Mouse (Mus musculus): ENCODE results near the gene Ankrd52. TPM values are rescaled to one million over a fixed set of nuclear protein-coding genes. Genes with fewer than 3 reads are reported as not detected.

Gene Ankrd52
- polyA plus RNA-seq, 1 experiment from 2014 or later = 14.8 TPM

- Histone ChIP-seq H3K4me3 (replicated peaks) (no peak overlapping the region), H3K36me3 (peaks cover 19% of the 10 kb centered on the region), H3K9me3 (no peaks in the 10 kb centered on the region), H3K9ac (replicated peaks) (no peak overlapping the region), H3K4me2 (no peak overlapping the region), H3K4me1 (replicated peaks) (peaks cover 15% of the 10 kb centered on the region), H3K27me3 (no peaks in the 10 kb centered on the region), H3K27ac (no peak overlapping the region)
- ATAC-seq (ENCODE audit: insufficient number of reproducible peaks, insufficient read depth, low FRiP score, low TSS enrichment, low read depth) = no peak
- WGBS = 94% methylated on average over 1 of the region's 1 CpGs
Observed at GRCm38 (mm10) chr10:128343436-128343835, 33.5 kb upstream of the Ankrd52 start.

DNA sequence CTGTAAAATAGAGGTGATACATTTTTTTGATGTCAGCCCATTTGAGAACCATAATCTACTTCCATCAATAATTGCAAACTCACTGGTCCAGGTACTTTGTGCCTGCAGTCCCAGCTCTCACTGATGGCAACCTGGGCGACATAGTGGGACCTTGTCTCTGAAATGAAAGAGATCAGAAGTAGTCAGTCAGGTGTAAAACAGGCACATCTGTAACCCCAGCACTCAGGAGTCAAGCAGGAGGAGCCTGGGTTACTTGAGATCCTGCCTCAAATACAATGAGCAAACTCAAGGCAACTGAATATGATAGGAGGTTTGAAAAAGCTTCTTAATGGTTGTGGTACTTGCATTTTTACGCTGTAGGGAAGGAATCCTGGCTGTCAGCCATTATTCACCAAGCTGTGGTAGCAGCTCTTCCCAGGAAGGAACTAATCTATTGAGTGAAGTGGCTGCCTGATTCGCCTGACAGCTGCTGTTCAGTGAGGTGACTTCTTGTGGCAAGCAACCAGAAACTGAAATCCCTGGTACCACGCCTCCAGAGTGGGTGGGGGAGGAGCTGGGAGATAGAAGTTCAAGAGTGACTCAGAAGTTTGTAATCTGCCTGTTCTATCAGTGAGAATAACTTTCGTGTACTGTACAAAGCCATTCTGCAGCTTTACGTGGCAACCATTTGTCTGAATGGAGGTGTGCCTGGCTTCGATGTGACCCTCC lies 32.2 kb upstream of the Ankrd52 start:
- 72% methylated on average over 7 of the region's 7 CpGs for WGBS
- Histone ChIP-seq H3K4me2 (no peak overlapping the region), H3K4me3 (replicated peaks) (no peak overlapping the region), H3K27ac (peak overlapping the region; percentile 56; the same call in 1 of the 2 replicates), H3K9me3 (no peaks in the 10 kb centered on the region), H3K4me1 (replicated peaks) (peaks cover 5% of the 10 kb centered on the region; the same call in 1 of the 2 replicates), H3K9ac (replicated peaks) (peak overlapping the region; percentile 18; the same call in 1 of the 2 replicates), H3K27me3 (no peaks in the 10 kb centered on the region), H3K36me3 (peaks cover 23% of the 10 kb centered on the region)
- no peak for ATAC-seq (ENCODE audit: insufficient number of reproducible peaks, insufficient read depth, low FRiP score, low TSS enrichment, low read depth)

DNA sequence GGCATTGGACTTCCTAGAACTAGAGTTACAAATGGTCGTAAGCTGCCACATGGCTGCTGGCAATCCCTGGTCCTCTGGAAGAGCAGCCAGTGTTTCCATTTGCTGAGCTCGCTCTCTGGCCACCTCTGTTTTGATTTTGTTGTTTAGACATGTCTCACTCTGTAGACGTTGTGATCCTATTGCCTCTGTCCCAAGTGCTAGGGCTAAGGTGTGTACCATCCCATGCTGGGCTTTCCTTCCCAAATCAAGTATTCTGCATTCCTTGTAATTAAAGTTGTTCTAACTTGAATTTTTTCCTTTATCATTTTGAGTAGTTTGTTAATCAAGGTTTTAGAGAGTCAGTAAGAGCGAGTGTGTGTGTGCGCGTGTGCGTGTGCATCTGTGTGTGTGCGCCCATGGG lies 29.4 kb upstream of the Ankrd52 start:
- no peaks in the 10 kb centered on the region for H3K27me3 ChIP-seq
- no peak overlapping the region for H3K4me2 ChIP-seq
- H3K9me3 ChIP-seq = no peaks in the 10 kb centered on the region
- H3K9ac ChIP-seq (replicated peaks) = no peak overlapping the region
- peaks cover 41% of the 10 kb centered on the region for H3K36me3 ChIP-seq
- H3K4me1 ChIP-seq (replicated peaks) = 0 out of 2 replicates have a peak, but pooled peaks cover 5% of the 10 kb centered on the region
- H3K27ac ChIP-seq = no peak overlapping the region
- no peak overlapping the region for H3K4me3 ChIP-seq (replicated peaks)
- ATAC-seq (ENCODE audit: insufficient number of reproducible peaks, insufficient read depth, low FRiP score, low TSS enrichment, low read depth) = no peak
- WGBS = 90% methylated on average over 8 of the region's 8 CpGs

- no peaks in the 10 kb centered on the region for H3K27me3 ChIP-seq
- H3K27ac ChIP-seq = no peak overlapping the region
- no peaks in the 10 kb centered on the region for H3K4me1 ChIP-seq (replicated peaks)
- peaks cover 91% of the 10 kb centered on the region for H3K36me3 ChIP-seq
- no peak for ATAC-seq (ENCODE audit: insufficient number of reproducible peaks, insufficient read depth, low FRiP score, low TSS enrichment, low read depth)
- no peak overlapping the region for H3K4me2 ChIP-seq
- no peak overlapping the region for H3K9ac ChIP-seq (replicated peaks)
- no peaks in the 10 kb centered on the region for H3K9me3 ChIP-seq
- WGBS = 64% methylated on average over 2 of the region's 2 CpGs
- H3K4me3 ChIP-seq (replicated peaks) = no peak overlapping the region
Observed at GRCm38 (mm10) chr10:128358796-128359195, 18.1 kb upstream of the Ankrd52 start.

DNA sequence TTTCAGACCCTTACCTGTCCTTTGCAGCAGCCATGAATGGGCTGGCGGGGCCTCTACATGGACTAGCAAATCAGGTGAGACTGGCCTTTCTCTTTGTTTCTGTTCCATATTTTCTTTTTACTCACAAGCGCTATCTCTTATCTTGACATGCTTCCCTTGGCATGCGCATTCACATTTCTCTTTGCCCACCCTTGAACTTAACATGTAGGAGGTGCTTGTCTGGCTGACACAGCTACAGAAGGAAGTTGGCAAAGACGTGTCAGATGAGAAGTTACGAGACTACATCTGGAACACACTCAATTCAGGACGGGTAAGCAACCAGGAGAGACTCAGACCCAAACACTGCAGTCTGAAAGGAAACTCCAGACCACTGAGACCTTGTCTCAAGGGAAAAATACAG lies 17.7 kb upstream of the Ankrd52 start:
- ATAC-seq (ENCODE audit: insufficient number of reproducible peaks, insufficient read depth, low FRiP score, low TSS enrichment, low read depth) = no peak
- WGBS = 87% methylated on average over 6 of the region's 6 CpGs

DNA sequence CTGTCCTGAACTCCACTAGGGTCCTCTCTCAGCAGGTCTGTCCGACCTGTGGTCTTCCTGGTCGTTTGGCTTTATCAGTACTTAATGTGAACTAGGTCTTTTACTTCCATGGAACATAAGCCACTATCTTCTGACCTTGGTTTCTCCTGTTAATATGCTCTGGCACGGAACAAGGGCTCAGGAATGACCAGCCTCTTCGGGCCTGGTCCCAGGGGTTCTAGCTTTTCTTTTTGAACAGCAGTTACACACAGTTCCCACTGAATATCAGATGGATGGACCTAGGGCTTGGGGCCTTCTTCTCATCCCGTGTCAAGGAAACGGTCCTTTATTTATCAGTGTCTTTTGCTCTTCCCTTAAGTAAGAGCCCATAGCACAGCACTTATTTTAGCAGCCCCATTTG lies 15.1 kb upstream of the Ankrd52 start:
- Histone ChIP-seq H3K27ac (no peak overlapping the region), H3K4me3 (replicated peaks) (no peak overlapping the region), H3K27me3 (no peaks in the 10 kb centered on the region), H3K9me3 (no peaks in the 10 kb centered on the region), H3K4me1 (replicated peaks) (no peaks in the 10 kb centered on the region), H3K9ac (replicated peaks) (no peak overlapping the region), H3K36me3 (peaks cover 77% of the 10 kb centered on the region), H3K4me2 (no peak overlapping the region)
- WGBS = 91% methylated on average over 6 of the region's 6 CpGs
- ATAC-seq (ENCODE audit: insufficient number of reproducible peaks, insufficient read depth, low FRiP score, low TSS enrichment, low read depth) = no peak

More for the DNA sequence above, 17.7 kb upstream of the Ankrd52 start:
- H3K4me2 ChIP-seq = no peak overlapping the region
- H3K9ac ChIP-seq (replicated peaks) = no peak overlapping the region
- H3K4me1 ChIP-seq (replicated peaks) = no peaks in the 10 kb centered on the region
- no peaks in the 10 kb centered on the region for H3K9me3 ChIP-seq
- H3K27me3 ChIP-seq = no peaks in the 10 kb centered on the region
- no peak overlapping the region for H3K27ac ChIP-seq
- no peak overlapping the region for H3K4me3 ChIP-seq (replicated peaks)
- peaks cover 88% of the 10 kb centered on the region for H3K36me3 ChIP-seq

- Histone ChIP-seq H3K4me1 (replicated peaks) (peaks cover 2% of the 10 kb centered on the region), H3K9ac (replicated peaks) (no peak overlapping the region), H3K36me3 (peaks cover 71% of the 10 kb centered on the region), H3K4me3 (replicated peaks) (no peak overlapping the region), H3K4me2 (no peak overlapping the region), H3K27me3 (no peaks in the 10 kb centered on the region), H3K27ac (no peak overlapping the region), H3K9me3 (no peaks in the 10 kb centered on the region)
- 47% methylated on average over 3 of the region's 3 CpGs for WGBS
- ATAC-seq (ENCODE audit: insufficient number of reproducible peaks, insufficient read depth, low FRiP score, low TSS enrichment, low read depth) = no peak
Observed at GRCm38 (mm10) chr10:128362568-128362967, 14.3 kb upstream of the Ankrd52 start.

- Histone ChIP-seq H3K9me3 (no peaks in the 10 kb centered on the region), H3K4me3 (replicated peaks) (peak overlapping the region; percentile 68), H3K9ac (replicated peaks) (peak overlapping the region; percentile 72), H3K4me2 (peak overlapping the region; percentile 84), H3K27ac (peak overlapping the region; percentile 92), H3K4me1 (replicated peaks) (peaks cover 12% of the 10 kb centered on the region), H3K36me3 (peaks cover 17% of the 10 kb centered on the region), H3K27me3 (no peaks in the 10 kb centered on the region)
- WGBS = 18% methylated on average over 19 of the region's 19 CpGs
- no peak for ATAC-seq (ENCODE audit: insufficient number of reproducible peaks, insufficient read depth, low FRiP score, low TSS enrichment, low read depth)
Observed at GRCm38 (mm10) chr10:128367899-128368401, 9.0 kb upstream of the Ankrd52 start.

DNA sequence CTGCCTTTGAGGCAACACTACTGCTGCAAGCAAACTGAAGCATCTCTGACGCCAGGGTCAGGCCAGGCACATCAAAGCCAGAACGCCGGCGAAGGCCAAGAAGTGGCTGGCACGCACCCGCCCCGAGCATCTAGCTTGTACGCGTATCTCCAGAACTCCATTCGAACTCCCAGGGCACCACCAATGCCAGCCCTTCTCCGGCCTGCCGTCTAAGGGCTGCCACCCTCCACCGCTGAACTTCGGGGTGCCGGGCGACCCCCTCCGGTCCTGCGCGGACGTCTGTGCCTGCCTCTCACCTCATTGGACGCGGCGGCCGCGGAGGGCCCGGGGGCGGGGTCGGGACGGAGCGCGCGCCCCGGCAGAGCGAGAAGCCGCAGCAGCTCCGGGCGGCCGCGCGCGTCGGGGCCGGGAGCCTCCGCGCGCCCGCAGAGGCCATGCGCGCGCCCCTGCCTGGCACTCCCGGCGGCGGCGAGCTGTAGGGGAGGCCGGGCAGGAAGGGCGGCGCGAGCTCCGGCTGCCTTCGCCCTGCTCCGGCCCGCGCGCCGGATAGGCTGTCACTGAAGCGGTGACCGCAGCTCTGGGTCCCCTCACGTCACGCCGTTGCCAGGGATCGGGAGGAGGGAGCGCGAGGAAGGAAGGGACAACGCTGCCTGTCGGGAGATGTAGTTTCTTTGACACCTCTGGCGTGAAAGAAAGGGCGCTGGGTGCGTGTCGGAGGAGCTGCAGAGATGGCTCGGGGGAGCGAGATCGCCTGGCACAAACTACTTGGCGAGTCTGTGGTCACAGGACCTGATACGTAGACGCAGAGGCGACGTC lies 8.3 kb upstream of the Ankrd52 start, which contains the start of gene Coq10a:
Coq10a (minus strand) TSS at position 596 of the 816 bp plus-strand sequence.
- H3K4me2 ChIP-seq = peak within 1 kb of the TSS; percentile 84
- peak within 1 kb of the TSS; percentile 68 for H3K4me3 ChIP-seq (replicated peaks)
- H3K9me3 ChIP-seq = no peaks in the 10 kb centered on the region
- peak within 1 kb of the TSS; percentile 72 for H3K9ac ChIP-seq (replicated peaks)
- peaks cover 12% of the 10 kb centered on the region for H3K4me1 ChIP-seq (replicated peaks)
- no peaks in the 10 kb centered on the region for H3K27me3 ChIP-seq
- WGBS = under 1% methylated on average over 86 of the region's 87 CpGs
- ATAC-seq (ENCODE audit: insufficient number of reproducible peaks, insufficient read depth, low FRiP score, low TSS enrichment, low read depth) = peak; percentile 94
- H3K36me3 ChIP-seq = peaks cover 11% of the 10 kb centered on the region
- peak within 1 kb of the TSS; percentile 92 for H3K27ac ChIP-seq

- Histone ChIP-seq H3K9ac (replicated peaks) (peak overlapping the region; percentile 72), H3K9me3 (no peaks in the 10 kb centered on the region), H3K27ac (peak overlapping the region; percentile 92), H3K4me3 (replicated peaks) (peak overlapping the region; percentile 68), H3K36me3 (peaks cover 8% of the 10 kb centered on the region), H3K27me3 (no peaks in the 10 kb centered on the region), H3K4me1 (replicated peaks) (peaks cover 12% of the 10 kb centered on the region), H3K4me2 (peak overlapping the region; percentile 84)
- ATAC-seq (ENCODE audit: insufficient number of reproducible peaks, insufficient read depth, low FRiP score, low TSS enrichment, low read depth) = no peak
- WGBS = 7% methylated on average over 9 of the region's 9 CpGs
Observed at GRCm38 (mm10) chr10:128369218-128369543, 7.7 kb upstream of the Ankrd52 start.

DNA sequence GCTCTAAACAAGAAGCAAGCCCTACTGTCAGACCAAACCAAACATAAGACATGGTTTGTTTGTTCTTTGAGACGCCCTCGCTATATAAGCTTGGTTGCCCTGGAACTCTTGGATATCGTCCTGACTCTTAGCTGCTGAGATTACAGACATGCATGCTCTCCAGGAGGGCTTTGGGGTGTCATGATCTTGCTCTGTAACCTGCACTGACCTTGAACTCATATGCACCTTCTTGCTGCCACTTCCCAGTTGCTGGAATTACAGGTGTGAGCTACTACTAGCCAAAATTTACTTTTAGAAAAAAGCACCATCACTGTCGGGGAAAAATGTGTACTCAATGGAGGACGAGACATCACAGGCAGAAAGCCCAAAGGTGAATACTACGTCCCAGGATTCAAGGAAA lies 7.3 kb upstream of the Ankrd52 start:
- ATAC-seq (ENCODE audit: insufficient number of reproducible peaks, insufficient read depth, low FRiP score, low TSS enrichment, low read depth) = no peak
- H3K9ac ChIP-seq (replicated peaks) = peak overlapping the region; percentile 72; the same call in 1 of the 2 replicates
- H3K27me3 ChIP-seq = no peaks in the 10 kb centered on the region
- peak overlapping the region; percentile 92 for H3K27ac ChIP-seq
- peak overlapping the region; percentile 84 for H3K4me2 ChIP-seq
- H3K4me1 ChIP-seq (replicated peaks) = peaks cover 12% of the 10 kb centered on the region
- 82% methylated on average over 6 of the region's 6 CpGs for WGBS
- peaks cover 8% of the 10 kb centered on the region for H3K36me3 ChIP-seq
- H3K9me3 ChIP-seq = no peaks in the 10 kb centered on the region
- H3K4me3 ChIP-seq (replicated peaks) = peak overlapping the region; percentile 68; the same call in 1 of the 2 replicates
